Mouse (Mus musculus) layer of hippocampus, postnatal 36 days (tissue): ENCODE results near the gene Adam10. TPM values are rescaled to one million over a fixed set of nuclear protein-coding genes. Genes with fewer than 3 reads are reported as not detected.

ENCODE experiments used
- DNase-seq, 2 experiments: peaks; one replicate each; pipeline ENCODE4 v3.0.0; 2022
- total RNA-seq, 2 experiments: library from RNA; stranded (reverse); gene quantifications; 2 replicates each; pipeline ENCODE4 v1.2.3; 2021

Adam10 gene
- total RNA-seq, result 10 to 100 TPM; 67.5 to 68.7 TPM

GRCm38 (mm10) chr9:70678682-70679131 lies at the start of gene Adam10:
Gene Adam10, plus strand, starts transcription at chr9:70678997.
- DNase-seq, result peak; percentile 98 to 99

GRCm38 (mm10) chr9:70629711-70630110 lies 49.1 kb upstream of the Adam10 start:
- DNase-seq, result peak in 1 of 2 experiments; percentile 44

- DNase-seq, result no peak
These were observed 47.1 kb upstream of the Adam10 start for GRCm38 (mm10) chr9:70631665-70632064.

DNA sequence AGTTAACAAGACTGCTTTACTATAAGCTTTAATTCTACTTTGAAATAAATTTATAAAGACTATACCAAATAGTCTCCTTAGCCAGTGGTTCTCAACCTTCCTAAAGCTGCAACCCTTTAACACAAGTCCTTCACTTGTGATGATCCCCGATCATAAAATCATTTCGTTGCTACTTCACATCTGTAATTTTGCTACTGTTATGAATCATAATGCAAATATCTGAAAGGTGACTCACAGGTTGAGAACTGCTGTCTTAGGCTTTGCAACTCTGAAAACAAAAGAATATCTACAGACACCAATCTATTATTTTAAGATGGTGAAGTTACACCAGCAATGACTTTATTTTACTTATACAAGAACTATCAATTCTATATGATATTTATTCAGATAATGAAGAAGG lies 42.0 kb upstream of the Adam10 start:
- DNase-seq, result no peak

DNA sequence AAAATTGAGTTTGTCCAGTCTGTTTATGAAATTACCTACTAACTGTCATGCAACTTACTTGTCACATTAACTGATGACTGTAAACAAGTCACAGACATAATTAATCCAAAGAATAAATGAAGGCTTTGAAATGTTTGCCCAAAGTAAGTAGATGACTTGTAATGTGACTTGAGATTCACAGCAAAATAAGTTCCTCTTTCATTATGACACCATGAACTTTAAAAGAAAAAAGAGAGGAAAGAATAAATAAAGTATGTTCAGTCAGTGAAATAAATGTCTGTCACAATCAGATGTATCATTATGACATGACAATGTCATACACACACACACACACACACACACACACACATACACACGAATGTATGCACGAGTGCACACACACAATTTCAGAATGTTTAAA lies 28.5 kb upstream of the Adam10 start:
- no peak for DNase-seq

- no peak for DNase-seq
These were observed 27.8 kb upstream of the Adam10 start for GRCm38 (mm10) chr9:70650994-70651393.

- DNase-seq, result no peak
These were observed 26.6 kb upstream of the Adam10 start for GRCm38 (mm10) chr9:70652221-70652620.

DNA sequence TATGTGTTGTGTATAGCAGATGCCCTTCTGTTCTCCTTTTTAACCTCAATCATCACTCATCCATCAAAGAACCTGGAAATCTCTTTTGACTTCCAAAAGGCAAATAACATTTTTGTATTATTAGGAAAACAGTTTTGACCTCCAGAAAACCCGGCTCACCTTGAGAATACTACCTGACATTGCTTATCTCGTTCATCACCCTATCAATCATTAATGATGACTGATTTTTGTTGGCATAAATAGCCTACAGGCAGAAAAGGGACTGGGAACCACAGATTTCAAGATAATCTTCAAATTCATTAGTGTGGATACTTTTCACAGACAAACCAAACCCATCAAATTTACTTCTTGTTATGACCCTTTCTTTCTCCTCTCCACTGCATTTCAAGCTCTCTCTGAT lies 24.9 kb upstream of the Adam10 start:
- DNase-seq, result no peak

DNA sequence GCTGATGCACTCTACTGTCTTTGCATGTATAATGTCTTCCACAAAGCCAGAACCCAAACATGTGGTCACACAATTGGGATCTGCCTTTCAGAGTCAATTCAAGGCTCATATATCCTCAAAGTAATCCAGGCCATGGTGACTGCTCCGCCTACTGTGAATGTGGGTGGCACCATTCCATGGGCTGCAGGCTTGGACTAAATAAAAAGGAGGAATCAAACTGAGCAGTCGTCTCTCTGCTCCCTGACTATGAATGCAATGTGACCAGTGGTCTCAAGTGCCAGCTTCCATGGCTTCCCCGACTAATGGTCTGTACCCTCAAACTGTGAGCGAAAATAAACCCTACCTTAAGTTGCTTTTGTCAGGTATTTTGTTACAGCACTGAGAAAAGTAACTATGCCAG lies 24.3 kb upstream of the Adam10 start:
- no peak for DNase-seq

GRCm38 (mm10) chr9:70655764-70656129 lies 23.1 kb upstream of the Adam10 start:
- DNase-seq, result no peak

GRCm38 (mm10) chr9:70656130-70657007 lies 22.4 kb upstream of the Adam10 start, which contains the start of gene Gm10642:
Gene Gm10642, plus strand, starts transcription at chr9:70656251.
- peak; percentile 56 to 61 for DNase-seq

DNA sequence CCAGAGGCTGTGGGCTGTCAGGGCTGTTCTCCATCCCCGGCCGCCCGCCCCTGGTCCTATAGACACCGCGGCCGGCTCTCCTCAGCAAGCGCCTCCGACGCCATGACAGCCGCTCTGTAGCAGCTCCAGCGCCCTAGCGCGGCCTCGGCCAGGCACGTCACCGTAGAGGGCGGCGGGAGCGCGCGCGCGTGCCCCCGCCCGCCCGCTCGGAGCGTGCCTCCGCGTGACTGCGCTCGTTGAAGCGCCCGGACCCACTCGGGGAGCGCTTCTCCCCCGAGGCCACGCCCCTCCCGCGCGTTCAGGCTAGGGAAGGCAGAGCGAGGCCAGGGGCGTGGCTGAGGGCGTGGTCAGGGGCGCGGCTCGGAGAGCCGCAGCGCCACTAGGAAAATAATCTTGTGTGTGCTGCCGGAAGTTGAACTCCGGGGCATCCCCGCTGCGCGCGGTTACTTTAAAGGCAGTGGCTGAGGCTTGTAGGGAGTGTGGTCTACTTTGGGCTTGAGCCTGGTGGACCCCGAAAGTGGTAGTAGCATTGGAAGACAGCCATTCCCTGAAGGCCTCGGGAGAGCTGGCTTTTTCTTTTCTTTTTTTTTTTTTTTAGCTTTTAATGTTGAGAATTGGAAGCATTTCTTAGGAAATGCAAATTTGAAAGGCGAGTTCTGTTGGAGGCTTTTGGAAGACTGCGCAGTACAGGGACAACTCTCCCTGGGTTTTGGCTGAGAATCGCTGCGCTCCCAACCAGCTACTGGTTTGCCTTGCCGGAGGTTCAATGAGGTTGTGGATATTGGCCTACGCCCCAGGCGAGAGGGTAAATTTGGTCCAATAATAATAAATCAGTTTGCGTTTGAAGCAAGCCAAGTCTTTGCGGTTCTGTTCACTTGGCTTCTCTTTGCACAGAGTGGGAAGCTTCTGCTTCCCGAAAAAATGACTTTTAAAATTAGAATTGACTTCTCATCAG lies 21.5 kb upstream of the Adam10 start, which contains the start of gene Mindy2:
Gene Mindy2, minus strand, starts transcription at position 162 of the 955 bp plus-strand sequence.
- peak; percentile 95 to 96 for DNase-seq

DNA sequence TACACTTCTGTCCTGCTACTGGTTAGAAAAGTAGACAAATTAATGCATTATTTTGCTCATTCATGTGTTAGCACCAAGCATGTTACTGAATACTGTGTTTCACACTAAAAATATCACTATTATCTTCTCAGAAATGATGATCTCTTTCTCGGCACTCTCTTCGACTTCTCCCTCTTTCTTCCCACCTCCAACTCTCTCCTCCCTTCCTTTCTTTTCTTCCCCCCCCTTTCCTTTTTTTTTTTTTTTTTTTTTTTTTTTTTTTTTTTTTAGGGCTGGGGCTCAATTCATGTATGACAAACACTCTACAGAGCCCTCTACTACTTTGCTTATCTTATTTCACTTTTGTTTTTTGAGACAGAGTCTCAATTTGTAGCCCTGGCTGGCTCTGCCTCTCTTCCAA lies 20.5 kb upstream of the Adam10 start:
- DNase-seq, result no peak

GRCm38 (mm10) chr9:70664847-70665246 lies 13.9 kb upstream of the Adam10 start:
- DNase-seq, result no peak

DNA sequence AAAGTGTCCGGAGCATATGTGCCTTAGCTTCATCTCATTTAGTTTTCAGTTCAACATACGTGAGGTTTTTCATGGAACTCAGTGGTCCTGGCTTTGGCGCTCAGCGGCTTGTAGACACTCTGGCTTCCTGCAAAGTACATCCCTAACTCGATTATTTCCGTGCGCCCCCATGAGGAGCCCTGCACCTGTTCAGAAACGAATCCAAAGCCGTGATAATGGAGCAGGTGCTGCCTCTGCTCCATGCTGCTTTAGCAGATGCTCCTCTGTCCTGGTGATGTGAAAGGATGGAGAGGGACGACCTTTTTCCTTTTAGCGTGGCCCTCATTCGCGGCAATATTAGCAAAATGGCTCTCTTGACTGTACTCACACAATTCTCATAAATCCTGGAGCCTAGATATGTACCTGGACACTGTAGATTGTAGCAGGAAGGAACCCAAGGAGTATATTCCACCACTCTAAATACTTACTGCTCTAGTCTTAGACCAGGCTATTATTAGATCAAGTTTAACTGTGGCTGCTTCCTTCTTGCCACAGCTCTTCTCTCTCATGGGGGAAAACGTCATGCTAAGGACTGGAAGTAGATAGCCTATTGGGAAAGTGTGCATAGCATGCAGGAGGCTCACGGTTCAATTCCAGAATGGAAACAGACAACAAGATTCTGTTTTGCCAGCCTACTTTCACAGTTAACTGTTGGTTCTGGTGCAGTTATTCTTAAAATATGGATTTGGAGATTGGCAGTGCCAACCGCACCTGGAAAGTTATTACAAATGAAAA lies 13.2 kb upstream of the Adam10 start:
- DNase-seq, result no peak

DNA sequence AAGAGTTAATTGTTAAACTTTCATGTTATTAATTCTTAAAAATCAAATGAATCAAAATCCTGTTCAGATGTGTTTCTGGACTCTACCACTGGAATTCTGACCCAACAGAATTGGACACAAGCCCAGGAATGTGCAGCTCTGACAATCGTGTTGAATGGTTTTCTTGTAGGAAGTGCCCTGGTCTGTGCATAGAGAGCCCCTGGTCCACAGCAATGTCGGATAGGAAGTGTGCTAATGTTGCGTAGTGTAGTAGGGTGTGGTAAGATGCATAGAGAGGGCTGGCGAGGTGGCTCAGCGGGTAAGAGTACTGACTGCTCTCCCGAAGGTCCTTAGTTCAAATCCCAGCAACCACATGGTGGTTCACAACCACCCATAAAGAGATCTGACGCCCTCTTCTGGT lies 12.0 kb upstream of the Adam10 start:
- DNase-seq, result no peak

DNA sequence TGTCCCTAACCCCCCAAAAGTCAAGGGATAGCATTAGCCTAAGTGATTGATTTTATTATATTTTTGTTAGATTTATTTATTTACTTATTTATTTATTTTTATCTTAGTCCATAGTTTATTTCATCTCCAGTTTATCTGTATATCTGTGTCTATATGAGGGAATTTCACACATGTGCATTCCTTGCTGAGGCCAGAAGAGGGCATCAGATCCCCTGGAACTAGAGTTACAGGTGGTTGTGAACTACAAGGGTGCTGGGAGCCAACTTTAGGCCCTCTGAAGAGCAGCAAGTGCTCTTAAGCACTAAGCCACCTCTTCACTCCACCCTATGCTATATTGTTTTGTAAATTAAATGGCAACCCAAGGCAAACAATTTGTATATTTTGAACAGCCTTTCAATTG lies 10.7 kb upstream of the Adam10 start:
- DNase-seq, result no peak

GRCm38 (mm10) chr9:70669197-70669596 lies 9.6 kb upstream of the Adam10 start:
- no peak for DNase-seq

- DNase-seq, result no peak
These were observed 8.4 kb upstream of the Adam10 start for GRCm38 (mm10) chr9:70670381-70670780.

- DNase-seq, result no peak
These were observed 7.5 kb upstream of the Adam10 start for GRCm38 (mm10) chr9:70671278-70671677.

GRCm38 (mm10) chr9:70671772-70672579 lies 6.8 kb upstream of the Adam10 start:
- no peak for DNase-seq
